Mouse (Mus musculus) layer of hippocampus, adult 8-10 months (tissue): ENCODE measurements at regions not wholly inside any gene's neighbourhood (a gene's known extent, or its start where the extent isn't known, plus 50 kb on each side); places are given as distances from the start of the nearest gene placed in this dataset.
"Not testable (repeated sequence)": the region's sequence is repeated elsewhere in the genome, so short reads cannot be mapped to it uniquely, and the experiment has no call there.

Experiments used
- DNase-seq, 2 experiments: peaks; one replicate each; pipeline ENCODE4 v3.0.0; 2022; ENCODE audit warnings: low spot score in 2 of 2

- DNase-seq: peak in 1 of 2 experiments; percentile 29
Observed at GRCm38 (mm10) chr12:93152618-93153245, 1303.8 kb upstream of the Sel1l start.

- DNase-seq: no peak
Observed at GRCm38 (mm10) chr12:93151530-93151929, 1302.6 kb upstream of the Sel1l start.

- DNase-seq: no peak
Observed at GRCm38 (mm10) chr12:93142265-93142664, 1293.3 kb upstream of the Sel1l start.

- no peak for DNase-seq
Observed at GRCm38 (mm10) chr12:93136395-93136794, 1287.4 kb upstream of the Sel1l start.

DNA sequence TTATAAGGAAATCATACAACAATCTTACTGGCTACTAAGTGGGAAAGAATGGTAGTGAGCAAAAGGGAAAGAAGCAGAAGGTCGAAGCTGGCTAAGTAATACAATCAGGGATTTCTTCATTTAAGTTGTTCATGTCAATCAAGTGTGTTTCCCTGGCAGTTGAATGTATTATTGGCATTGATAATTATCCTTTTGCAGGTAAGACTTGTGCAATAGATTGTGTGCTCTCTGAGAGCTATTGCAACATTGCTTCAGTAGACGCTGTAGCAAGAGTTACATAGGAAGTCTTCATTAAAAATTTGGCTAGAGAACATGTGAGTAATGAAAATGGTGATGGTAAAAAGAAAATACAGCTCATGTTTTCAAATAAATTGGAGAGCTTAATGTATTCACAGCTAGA, 1273.3 kb upstream of the Sel1l start:
- no peak for DNase-seq

DNA sequence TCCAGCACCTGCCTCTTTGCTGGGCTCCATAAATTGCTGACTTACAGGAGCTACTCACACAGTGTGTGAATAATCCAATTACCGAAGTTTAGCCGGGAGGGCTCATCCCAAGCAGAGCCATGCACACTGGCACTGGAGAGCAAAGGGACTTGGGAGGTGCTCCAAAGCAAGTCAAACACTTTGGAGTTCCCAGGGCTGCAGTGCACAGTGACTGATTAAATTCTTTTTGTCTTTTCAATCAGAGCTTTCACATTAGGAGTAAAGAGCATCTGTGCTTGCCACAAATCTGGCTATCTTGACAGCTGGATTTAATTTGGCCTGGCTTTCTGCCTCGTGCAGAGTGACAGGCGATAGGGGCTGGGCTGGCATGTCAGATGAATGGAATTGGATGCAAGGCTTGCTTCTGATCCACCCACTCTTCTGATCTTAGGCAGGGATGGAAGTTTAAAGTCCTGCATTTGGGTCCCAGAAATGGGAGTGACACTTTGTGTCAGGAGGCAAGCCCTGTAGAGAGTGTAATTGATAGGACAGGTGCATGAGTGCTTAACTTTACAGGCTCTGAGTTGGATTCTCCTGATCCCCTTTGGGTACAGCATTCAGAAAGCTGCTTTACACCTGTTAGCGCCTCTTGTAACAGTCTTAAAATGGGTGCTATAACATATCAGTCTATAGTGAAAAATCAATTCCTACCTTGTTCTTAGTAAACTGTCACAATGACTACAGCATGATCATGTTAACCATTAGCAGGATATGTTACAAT, 1239.3 kb upstream of the Sel1l start:
- no peak for DNase-seq

- DNase-seq: no peak
Observed at GRCm38 (mm10) chr12:93063864-93064263, 1214.9 kb upstream of the Sel1l start.

DNA sequence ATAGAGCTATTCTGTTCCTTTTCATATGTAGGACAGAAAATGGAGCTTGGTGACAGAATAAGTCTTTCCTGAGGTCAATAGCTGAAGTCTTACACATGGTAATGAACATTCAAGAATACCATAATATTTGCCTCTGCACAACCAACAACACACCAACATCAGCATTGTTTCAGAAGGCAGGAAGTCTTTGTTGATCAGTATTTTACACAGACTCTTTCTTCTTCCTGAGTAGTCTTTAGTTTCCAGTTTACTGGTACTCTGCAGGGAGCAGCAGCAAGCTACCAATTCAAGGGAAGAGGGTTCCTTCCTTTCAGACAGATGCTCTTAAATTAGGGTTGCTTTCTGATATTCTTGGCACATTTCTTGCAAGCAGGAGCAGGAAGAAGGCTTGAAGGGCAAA, 1170.7 kb upstream of the Sel1l start:
- DNase-seq: no peak

DNA sequence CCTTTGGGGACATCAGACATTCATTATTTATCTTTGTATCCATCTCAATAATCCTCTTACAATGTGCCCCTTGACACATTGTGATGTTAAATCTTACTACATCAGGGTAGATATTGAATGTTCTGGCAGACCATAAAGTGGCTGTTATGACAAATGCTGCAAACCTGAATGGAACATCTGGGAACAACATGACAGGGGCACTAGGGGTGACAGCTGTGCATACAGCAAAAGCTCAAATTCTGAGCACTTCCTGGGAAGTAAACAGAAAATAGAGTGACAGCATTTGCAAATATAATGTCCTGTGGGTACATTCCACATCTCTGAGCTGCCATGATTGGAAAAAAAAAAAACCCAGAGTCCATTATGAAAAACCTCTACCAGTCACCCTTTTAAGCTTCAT, 1162.6 kb upstream of the Sel1l start:
- DNase-seq: no peak

- DNase-seq: no peak
Observed at GRCm38 (mm10) chr12:93006844-93007365, 1157.9 kb upstream of the Sel1l start.

DNA sequence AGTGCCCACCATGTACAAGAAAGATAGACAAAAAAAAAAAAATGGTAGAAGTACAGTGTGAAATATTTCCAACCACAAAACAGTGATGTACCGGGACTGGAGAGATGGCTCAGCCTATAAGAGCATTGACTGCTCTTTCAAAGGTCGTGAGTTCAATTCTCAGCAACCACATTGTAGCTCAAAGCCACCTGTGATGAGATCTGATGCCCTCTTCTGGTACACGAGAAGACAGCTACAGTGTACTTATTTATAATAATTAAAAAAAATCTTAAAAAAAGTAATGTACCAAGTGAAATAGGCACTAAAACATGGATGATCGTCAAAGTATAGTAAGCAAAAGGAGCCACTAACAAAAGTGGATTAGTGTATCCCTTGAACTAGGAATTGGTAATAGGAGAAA, 1154.2 kb upstream of the Sel1l start:
- DNase-seq: no peak

DNA sequence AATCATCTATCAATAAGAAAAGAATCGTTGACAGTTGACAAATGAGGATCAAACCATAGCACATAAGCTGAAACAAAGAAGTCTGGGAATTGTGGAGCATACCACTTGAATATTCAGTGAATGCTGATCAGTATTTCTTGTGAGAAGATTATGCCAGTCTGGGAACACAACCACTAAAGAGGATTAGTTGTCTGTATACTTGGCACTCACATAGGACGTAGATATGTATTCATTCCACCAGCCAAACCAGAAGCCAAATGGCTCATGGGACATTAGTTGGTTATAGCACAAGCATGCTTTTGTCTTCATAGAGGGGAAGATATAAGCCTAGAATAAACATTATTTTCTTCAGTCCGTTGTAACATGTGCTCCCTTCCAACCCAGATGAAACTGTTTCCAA, 1126.7 kb upstream of the Sel1l start:
- no peak for DNase-seq

GRCm38 (mm10) chr12:92944352-92944751, 1095.4 kb upstream of the Sel1l start:
- DNase-seq: no peak

- no peak for DNase-seq
Observed at GRCm38 (mm10) chr12:92927591-92927990, 1078.6 kb upstream of the Sel1l start.

DNA sequence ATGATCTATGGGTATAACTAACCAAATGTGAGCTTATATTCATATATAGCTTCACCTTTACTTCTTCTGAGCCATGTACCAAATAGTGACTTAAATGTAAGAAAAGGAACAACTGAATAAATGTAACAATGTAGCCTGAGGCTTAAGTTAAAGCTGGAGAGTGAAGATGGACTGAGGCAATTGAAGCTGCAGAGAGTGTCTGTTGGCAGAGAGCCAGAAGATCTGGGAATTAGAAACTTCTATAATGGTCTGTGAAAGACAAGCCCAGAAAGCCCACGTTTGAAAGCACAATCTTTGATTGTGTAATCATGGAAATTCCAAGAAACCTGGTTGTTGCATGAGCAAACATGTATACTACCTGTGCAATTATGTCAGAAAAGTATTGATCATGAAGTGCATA, 1078.0 kb upstream of the Sel1l start:
- no peak for DNase-seq

DNA sequence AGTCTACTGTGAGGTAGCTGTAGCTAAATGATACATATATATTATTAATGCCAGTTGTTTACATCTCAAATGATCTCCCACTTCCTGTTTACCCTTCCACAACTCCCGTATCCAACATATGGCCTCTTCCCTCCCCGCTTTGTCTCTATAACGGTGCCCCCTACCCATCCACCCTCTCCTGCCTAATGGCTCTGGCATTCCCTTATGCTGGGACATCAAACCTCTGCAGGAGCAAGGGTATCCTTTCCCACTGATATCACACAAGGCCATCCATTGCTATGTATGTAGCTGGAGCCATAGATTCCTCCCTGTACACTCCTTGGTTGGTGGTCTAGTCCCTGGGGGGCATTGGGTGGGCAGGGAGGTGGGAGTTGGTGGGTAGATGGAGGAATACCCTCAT, 1071.0 kb upstream of the Sel1l start:
- DNase-seq: no peak

DNA sequence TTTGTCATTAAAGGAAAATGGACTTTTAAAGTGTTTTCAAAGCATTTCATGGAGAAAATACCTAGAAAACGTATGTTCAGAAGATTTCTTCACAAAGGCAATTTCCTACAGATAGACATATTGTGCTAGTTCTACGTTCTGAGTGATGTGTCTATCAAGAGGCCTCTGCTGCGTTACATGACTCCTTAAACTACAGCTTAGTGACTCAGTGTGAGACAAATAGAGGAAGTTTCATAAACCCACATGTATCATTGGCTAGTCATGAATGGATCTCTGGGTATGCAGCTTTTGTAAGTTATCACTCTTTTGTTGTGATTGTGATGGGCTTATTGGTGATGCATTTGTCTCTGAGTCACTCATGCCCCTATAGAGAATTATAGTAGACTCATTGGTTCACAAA, 1067.3 kb upstream of the Sel1l start:
- DNase-seq: no peak

DNA sequence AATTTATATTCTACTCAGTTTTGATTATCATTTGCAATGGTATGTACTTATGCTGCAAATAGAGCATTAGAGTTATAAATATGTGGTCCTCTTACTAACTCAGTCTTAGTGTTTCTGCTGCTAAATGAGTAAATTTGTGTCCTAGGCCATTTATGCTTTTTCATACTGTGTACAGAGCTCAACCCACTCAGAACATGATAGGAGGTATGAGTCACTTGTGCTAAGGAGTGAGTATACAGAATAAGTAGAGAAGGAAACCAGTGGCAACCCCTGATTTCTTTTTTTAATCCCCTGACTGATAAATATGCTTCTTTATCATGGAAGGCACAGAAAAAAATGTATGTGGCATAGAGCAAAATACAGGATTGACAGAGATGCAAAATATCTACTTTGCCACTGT, 1066.8 kb upstream of the Sel1l start:
- no peak for DNase-seq

GRCm38 (mm10) chr12:92915203-92915602, 1066.2 kb upstream of the Sel1l start:
- DNase-seq: no peak

GRCm38 (mm10) chr12:92904382-92904781, 1055.4 kb upstream of the Sel1l start:
- DNase-seq: no peak

GRCm38 (mm10) chr12:92892315-92892714, 1043.4 kb upstream of the Sel1l start:
- no peak for DNase-seq

GRCm38 (mm10) chr12:92891663-92892062, 1042.7 kb upstream of the Sel1l start:
- DNase-seq: not testable (repeated sequence)

DNA sequence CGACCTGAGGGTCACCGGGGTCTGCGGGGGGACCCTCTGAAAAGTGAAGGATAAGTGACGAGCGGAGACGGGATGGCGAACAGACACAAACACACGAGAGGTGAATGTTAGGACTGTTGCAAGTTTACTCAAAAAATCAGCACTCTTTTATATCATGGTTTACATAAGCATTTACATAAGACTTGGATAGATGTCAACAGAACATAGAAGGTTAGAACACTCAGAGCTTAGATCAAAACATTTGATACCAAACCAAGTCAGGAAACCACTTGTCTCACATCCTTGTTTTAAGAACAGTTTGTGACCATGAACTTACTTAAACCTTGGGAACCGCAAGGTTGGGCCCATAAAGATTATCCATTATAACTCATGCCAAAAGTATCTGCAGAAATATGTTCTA, 1042.2 kb upstream of the Sel1l start:
- not testable (repeated sequence) for DNase-seq
